Mouse (Mus musculus): ENCODE results near the gene Foxc1. TPM values are rescaled to one million over a fixed set of nuclear protein-coding genes. Genes with fewer than 3 reads are reported as not detected.

The Foxc1 gene
- total RNA-seq (2015): 0.02 TPM in 1 of 2 replicates, not detected in the other
- total RNA-seq (2017): not detected in 2 replicates

- peak; percentile 59 for ATAC-seq (replicated peaks; ENCODE audit: poor library complexity)
Measured at GRCm38 (mm10) chr13:31806428-31806832, at the start of gene Foxc1. Gene Foxc1, plus strand, starts transcription at chr13:31806633.

- no peak for ATAC-seq (replicated peaks; ENCODE audit: poor library complexity)
Measured at GRCm38 (mm10) chr13:31760411-31760810, 46.0 kb upstream of the Foxc1 start.

- no peak for ATAC-seq (replicated peaks; ENCODE audit: poor library complexity)
Measured at GRCm38 (mm10) chr13:31761057-31761456, 45.4 kb upstream of the Foxc1 start.

GRCm38 (mm10) chr13:31764419-31764818 is 42.0 kb upstream of the Foxc1 start:
- ATAC-seq (replicated peaks; ENCODE audit: poor library complexity): no peak

- ATAC-seq (replicated peaks; ENCODE audit: poor library complexity): no peak
Measured at GRCm38 (mm10) chr13:31765564-31765963, 40.9 kb upstream of the Foxc1 start.

DNA sequence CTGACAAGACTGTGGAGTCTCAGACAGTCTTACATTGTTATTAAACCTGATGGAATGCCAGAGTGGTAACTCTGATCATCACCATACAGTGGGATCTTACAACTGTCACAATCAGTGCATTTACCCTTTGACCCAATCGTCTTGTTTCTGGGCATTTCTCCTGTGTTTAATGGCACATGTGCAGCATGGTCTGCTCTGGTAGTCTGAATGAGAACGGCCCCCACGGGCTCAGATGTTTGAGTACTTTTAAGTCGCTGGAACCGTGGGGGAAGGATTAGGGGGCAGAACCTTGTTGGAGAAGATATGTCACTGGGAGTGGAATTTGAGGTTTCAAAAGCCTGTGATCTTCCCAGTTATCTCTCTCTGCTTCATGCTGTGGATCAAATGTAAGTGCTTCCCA is 33.6 kb upstream of the Foxc1 start:
- ATAC-seq (replicated peaks; ENCODE audit: poor library complexity): no peak

- ATAC-seq (replicated peaks; ENCODE audit: poor library complexity): no peak
Measured at GRCm38 (mm10) chr13:31775762-31776161, 30.7 kb upstream of the Foxc1 start.

DNA sequence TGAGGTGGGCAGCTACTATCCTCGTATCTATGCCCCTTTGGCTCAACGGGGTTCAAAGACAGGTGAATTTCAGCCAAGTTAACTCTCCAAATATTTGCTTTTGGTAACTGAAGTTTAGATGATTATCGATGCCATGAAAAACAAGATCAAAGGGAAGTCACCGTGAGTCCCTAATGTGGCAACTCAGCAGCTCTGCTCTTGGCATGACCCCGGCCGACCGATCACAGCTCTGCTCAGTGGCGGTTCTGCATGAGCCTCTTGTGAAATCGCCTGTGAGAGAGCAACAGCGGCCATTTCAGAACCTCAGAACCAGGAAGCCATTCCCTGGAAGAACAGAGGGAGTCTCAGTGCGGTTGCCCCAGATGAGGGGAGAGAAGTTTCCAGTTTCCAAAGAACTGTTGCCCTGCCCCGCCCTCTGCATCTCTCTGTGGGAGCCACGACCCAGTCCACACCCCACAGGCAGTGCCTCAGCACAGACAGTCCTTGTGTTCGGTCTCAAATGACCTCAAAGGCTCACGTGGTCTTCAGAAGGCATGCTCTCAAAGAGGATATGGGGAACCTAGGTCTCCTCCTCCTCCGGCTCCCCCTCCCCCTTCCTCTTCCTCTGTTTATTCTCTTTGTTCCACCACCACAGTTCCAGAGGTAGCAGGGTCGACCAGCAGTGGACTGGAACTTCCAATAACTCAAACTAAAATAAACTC is 27.0 kb upstream of the Foxc1 start:
- ATAC-seq (replicated peaks; ENCODE audit: poor library complexity): 0 out of 2 replicates have a peak, but pooled peaks have one; percentile 20

DNA sequence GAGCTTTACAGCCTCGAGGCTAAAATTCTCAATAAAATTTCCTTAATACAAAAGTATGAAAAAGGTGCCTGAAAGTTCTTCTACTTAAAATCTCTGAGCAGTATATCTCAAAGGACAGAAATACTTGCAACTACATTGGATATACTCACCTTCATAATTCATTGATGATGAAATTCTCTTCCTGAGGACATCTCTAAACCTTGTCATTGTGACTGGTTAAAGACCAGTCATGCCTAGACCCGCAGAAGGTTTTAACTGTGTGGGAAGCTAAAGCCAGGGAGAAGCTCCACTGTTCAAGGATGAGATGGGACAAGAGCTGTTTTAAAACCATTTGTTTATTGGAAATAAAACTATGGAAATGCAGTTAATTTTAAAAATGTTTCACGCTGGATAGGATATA is 26.1 kb upstream of the Foxc1 start:
- no peak for ATAC-seq (replicated peaks; ENCODE audit: poor library complexity)

GRCm38 (mm10) chr13:31782063-31782462 is 24.4 kb upstream of the Foxc1 start:
- no peak for ATAC-seq (replicated peaks; ENCODE audit: poor library complexity)

DNA sequence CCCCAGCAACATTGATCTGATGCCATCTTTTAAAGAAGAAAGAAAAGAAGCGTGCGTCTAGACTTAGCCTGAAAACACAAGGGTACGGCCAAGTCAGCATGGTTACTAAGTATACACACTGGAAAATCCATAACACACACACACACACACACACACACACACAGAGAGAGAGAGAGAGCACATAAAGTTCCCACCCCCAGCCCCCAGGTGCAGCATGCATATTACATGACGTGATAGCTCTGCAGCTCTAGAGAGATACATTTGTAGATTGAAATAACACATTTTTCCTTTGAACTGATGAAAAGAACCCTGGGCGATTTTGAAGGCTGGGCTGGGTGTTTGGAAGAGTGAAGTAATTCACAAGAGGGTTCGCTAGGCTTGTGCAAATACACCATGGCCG is 21.7 kb upstream of the Foxc1 start:
- ATAC-seq (replicated peaks; ENCODE audit: poor library complexity): no peak

DNA sequence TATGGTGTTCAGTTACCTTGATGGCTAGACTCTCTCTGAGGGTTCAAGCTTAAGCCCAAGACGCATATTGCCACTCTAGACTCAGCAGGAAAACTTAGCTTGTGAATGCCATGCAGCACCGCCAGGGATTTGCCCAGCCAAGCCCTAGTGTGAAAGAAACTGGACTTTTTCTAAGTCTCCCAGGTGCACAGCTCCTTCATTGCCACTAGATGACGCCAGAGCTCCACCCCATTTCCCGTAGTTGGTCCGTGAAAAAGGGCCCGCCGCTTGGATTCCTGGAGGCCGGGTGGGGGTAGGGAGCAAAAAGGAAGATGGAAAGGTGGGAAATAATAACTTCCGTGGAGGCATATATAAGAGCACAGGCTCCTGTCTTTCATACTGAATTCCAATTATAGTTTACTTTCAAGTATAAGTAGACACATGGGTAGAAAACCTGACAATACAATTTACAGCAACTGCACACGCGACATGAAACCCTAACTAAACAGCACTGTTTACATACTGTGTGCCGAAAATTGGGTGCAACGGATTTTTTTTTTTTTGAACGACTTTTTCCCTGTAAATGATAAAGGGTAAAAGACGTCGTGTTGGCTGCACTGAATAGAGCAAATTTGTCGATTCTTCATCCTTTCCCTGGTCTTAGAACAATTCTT is 13.8 kb upstream of the Foxc1 start:
- peak; percentile 96 for ATAC-seq (replicated peaks; ENCODE audit: poor library complexity)

GRCm38 (mm10) chr13:31793163-31793562 is 13.3 kb upstream of the Foxc1 start:
- ATAC-seq (replicated peaks; ENCODE audit: poor library complexity): no peak

DNA sequence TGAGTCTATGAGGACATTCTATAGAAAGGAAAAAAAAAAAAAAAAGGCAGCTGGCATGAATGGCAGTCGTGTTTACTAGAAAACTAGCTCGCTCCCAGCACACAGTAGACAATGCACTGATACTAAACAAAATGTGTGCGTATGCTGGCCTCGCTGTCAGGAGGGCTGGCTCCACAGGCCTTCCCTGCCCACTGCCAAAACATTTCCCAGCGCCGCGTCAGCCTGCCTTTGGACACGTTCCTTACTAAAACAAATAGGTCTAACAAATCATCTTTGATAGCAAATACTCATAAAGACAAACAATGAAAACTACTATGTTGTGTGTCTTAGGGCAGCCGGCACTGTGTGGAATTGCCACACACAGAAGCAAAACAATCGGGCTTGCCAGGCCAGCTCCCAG is 9.1 kb upstream of the Foxc1 start:
- no peak for ATAC-seq (replicated peaks; ENCODE audit: poor library complexity)

- no peak for ATAC-seq (replicated peaks; ENCODE audit: poor library complexity)
Measured at GRCm38 (mm10) chr13:31798075-31798474, 8.4 kb upstream of the Foxc1 start.

DNA sequence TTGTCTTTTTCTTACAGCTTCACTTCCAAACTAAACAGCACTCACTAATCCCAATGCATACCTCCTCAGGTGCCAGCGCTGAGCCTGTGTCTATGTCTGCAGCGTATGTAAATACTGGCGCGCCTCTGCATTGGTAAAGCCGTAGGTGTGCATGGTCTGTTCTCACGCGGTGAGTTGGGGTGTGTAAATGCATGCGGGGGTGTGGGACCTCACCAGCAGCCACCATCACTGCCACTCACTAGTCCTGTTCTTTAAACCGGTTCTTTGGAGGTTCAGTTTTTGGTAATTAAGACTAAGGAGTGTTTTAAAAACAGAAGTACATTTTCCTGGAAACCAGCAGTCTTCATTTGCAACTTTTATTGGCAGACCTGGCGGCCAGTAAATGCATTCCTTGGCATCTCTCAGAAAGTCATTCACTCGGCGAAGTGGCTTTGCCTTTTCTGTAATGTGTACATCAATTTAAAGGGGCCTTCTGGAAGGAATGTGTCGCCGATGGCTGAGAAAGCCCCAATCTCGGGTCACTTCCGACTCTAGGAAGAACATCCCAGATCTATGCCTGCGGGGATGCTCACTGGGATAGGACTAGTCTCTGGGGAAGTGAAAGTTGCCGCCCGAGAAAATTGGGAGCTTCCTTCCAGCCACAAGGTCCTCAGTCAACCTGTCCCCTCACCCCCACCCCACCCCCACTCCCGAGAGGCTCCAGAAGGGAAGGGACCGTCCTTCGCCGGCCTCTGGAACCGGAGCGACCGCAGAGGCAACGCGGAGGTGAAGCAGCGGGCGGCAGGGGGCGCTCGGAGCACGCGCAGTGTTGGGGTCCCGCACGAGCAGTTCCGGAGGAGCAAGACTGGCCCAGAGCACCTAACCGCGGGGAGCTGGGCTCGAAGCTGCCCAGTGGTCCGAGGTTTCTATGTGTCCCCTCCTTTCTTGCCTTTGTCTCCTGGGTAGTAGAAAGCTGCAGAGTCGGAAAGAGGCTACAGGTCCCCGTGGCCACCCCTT is 5.6 kb upstream of the Foxc1 start:
- peak; percentile 91 for ATAC-seq (replicated peaks; ENCODE audit: poor library complexity)

- ATAC-seq (replicated peaks; ENCODE audit: poor library complexity): 0 out of 2 replicates have a peak, but pooled peaks have one; percentile 6
Measured at GRCm38 (mm10) chr13:31801703-31802305, 4.6 kb upstream of the Foxc1 start.

DNA sequence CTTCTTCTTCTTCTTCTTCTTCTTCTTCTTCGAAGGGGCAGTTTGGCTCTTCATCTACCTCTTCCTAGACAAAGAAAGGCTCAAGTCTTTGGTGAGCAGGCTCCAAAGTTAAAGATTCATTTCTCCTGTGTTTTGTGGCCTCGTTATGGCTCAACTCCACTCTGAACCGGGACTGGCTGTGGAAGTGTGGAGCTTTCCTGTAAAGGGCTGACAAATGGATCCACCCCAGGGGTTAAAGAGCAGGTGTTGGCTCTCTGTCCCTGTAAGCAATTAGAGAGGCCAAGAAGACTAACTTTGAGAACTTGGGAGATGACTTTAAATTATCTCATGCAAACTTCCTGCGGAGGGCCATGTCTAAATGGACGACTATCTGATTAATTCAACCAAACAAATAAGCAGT is 4.0 kb upstream of the Foxc1 start:
- no peak for ATAC-seq (replicated peaks; ENCODE audit: poor library complexity)

DNA sequence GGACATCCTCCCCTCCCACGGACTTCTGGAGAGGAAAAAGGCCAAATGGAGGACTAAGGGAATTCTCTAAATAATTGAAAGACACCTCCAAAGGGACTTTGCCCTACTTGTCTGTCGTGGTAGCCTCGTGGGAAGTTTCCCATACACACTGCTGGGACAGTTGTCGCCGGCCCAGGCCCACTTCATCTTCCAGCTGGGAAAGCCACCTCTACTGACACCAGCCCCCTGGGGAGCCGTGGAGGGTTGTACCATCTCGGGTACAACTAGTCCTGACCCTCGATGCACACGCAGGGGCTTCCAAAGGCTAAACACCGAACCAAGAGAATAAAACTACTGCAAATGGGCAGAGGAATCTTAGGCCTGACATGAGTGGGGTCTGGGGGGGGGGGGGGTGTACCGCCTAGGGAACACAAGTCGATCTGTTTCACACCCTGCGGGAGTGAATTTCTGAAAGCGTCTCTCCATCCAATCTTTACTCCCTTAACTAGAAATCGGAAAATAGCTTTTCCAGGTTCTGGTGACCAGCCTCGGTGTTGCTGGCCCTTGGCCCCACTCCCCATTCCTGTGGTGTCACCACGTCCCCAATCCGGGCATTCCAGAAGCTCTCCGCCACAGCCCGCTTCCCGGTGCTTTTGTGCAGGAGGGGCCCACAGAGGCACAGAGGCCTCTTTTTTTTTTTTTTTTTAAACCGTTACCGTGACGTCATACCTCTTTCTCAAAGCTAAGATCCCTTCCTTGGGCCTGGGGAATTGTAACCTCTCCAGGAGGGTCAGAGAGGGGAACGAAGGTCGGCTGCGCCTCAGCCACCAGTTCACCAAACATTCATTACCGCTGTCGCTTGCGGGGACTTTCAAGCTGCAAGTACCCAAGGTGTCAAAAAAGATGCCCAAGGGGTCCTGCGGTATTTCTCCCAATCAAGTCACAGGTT is 3.0 kb upstream of the Foxc1 start:
- no peak for ATAC-seq (replicated peaks; ENCODE audit: poor library complexity)

DNA sequence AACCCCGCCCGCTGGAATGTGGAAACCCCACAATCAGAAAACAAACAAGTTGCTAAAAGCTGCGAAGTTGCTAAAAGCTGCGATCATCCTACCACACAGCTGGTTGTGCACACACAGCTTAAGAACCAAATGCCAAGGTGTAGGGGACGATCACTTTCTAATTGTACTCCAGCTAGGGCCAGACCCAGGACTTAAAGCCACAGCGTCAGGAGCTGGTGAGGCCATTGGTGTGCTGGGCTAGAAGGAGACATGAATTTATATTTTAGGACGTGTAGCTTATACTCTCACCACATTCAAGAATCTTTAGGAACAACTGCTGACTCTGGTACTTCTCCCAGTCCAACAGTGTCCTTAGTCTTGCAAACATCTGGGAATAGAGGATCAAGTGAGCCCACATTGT is 1.9 kb upstream of the Foxc1 start:
- no peak for ATAC-seq (replicated peaks; ENCODE audit: poor library complexity)
